Comparison of ENCODE assay signal across 21 mouse cellular contexts in genomic region chr13:43777321-43778002, GRCm38 (mm10). TPM values are rescaled to one million over a fixed set of nuclear protein-coding genes. Genes with fewer than 3 reads are reported as not detected.
DNase-seq lines count a peak whose midpoint lies in the region; ATAC-seq and TF ChIP-seq lines count a peak whose summit lies in the region.
"Had no signal": no experiment of that assay in that cellular context is flagged by ENCODE, and none has a peak within 500 bp of the region (broad histone marks: within the 10 kb centered on the region; RNA-seq: fewer than 3 reads in every experiment).

No protein-coding gene starts in this region.

- intact Hi-C loops in left cerebral cortex, adult 2 months (cut with DNase I) = no loop called here

- H3K4me3 ChIP-seq in lung, embryonic 14.5 days (ENCODE audit: low read depth, low read length) = no peak overlapping the region
- no peak overlapping the region for H3K4me3 ChIP-seq in left cerebral cortex, adult 2 months
- H3K4me3 ChIP-seq: embryonic facial prominence, embryonic 13.5 days; intestine, embryonic 15.5 days; limb, embryonic 12.5 days; liver, embryonic 13.5 days had no signal

- TF ChIP-seq CTCF in lung, embryonic 14.5 days (IDR thresholded peaks at IDR 0.05; ENCODE audit: low read depth) = no peak
- TF ChIP-seq CTCF in left cerebral cortex, adult 2 months (IDR thresholded peaks at IDR 0.05) = no peak

- no peaks in the 10 kb centered on the region for H3K27me3 ChIP-seq in lung, embryonic 14.5 days (ENCODE audit: insufficient read depth, low read length)
- H3K27me3 ChIP-seq: intestine, embryonic 15.5 days; liver, embryonic 13.5 days had no signal

- DNase-seq in A20 (ENCODE audit: low read depth, low spot score) = peak; percentile 66
- peak; percentile 42 to 60 for DNase-seq in B cell, adult 2 months
- peak; percentile 73 for DNase-seq in lung, embryonic 14.5 days
- peak; percentile 74 for DNase-seq in lung, postnatal 36 days
- DNase-seq in left cerebral cortex, adult 2 months (ENCODE audit: extremely low spot score in 1 of 2, low spot score in 2 of 2) = no peak
- DNase-seq in gastrocnemius, postnatal 4 days (ENCODE audit: low spot score in 2 of 2) = no peak
- DNase-seq in right cerebral cortex, adult 2 months (ENCODE audit: low spot score in 2 of 2) = no peak
- DNase-seq in urinary bladder, postnatal 36 days (ENCODE audit: low spot score in 2 of 2) = no peak
- DNase-seq: adrenal gland, postnatal 36 days; cerebellum, adult 9-10 months; gastrocnemius, postnatal 25 days; heart, postnatal 10 days; kidney, postnatal 36 days; liver, embryonic 13.5 days; thymus, postnatal 36 days had no signal

- peaks cover 10% of the 10 kb centered on the region; the same call in 1 of the 2 replicates for H3K4me1 ChIP-seq in lung, embryonic 14.5 days (ENCODE audit: insufficient read depth)
- H3K4me1 ChIP-seq: liver, embryonic 13.5 days had no signal

- WGBS in lung, embryonic 14.5 days = 57% methylated on average over 9 of the region's 9 CpGs

- H3K9ac ChIP-seq in lung, embryonic 14.5 days = no peak overlapping the region
- H3K9ac ChIP-seq: embryonic facial prominence, embryonic 13.5 days; hindbrain, embryonic 14.5 days; intestine, embryonic 15.5 days; limb, embryonic 12.5 days; liver, embryonic 13.5 days had no signal

- H3K27ac ChIP-seq in lung, embryonic 14.5 days (ENCODE audit: low read depth) = peak overlapping the region; percentile 78; the same call in 1 of the 2 replicates
- H3K27ac ChIP-seq in left cerebral cortex, adult 2 months = no peak overlapping the region
- H3K27ac ChIP-seq: embryonic facial prominence, embryonic 13.5 days; hindbrain, embryonic 14.5 days; intestine, embryonic 15.5 days; limb, embryonic 12.5 days; liver, embryonic 13.5 days had no signal

- no peak overlapping the region for H3K4me2 ChIP-seq in lung, embryonic 14.5 days
- H3K4me2 ChIP-seq: embryonic facial prominence, embryonic 13.5 days; heart, embryonic 11.5 days; hindbrain, embryonic 14.5 days; intestine, embryonic 15.5 days; limb, embryonic 12.5 days; liver, embryonic 13.5 days had no signal

- ATAC-seq in lung, embryonic 14.5 days (ENCODE audit: insufficient read depth) = peak; percentile 73; the same call in 1 of the 2 replicates
- ATAC-seq: forebrain, embryonic 16.5 days; intestine, embryonic 15.5 days had no signal

- no peaks in the 10 kb centered on the region for H3K9me3 ChIP-seq in lung, embryonic 14.5 days (ENCODE audit: low read depth, low read length)
- H3K9me3 ChIP-seq: embryonic facial prominence, embryonic 13.5 days; intestine, embryonic 15.5 days; limb, embryonic 12.5 days; liver, embryonic 13.5 days had no signal

- no peaks in the 10 kb centered on the region for H3K36me3 ChIP-seq in lung, embryonic 14.5 days (ENCODE audit: insufficient read depth)
- H3K36me3 ChIP-seq: embryonic facial prominence, embryonic 13.5 days; intestine, embryonic 15.5 days; limb, embryonic 12.5 days; liver, embryonic 13.5 days had no signal

RNA-seq across cellular contexts. Expression of gene Cd83, which starts 7.1 kb away (rescaled TPM):
- polyA plus RNA-seq in lung, embryonic 14.5 days (2014; fragmentation: Nextera tagmentation; extraction: Ambion mirVana) = 12.9 and 14.3 TPM in 2 replicates
- 1 to 10 TPM; 8.0 to 9.4 TPM for total RNA-seq in left cerebral cortex, adult 2 months (2021)
- 1 to 10 TPM; 2.8 to 2.9 TPM for total RNA-seq in gastrocnemius, postnatal 4 days (2021)

Comparison
In these comparisons a context has a peak if more than half of its experiments do, and no peak if none do; other contexts are left out.
1. DNase-seq: peak in A20 (single experiment), B cell, adult 2 months (2 of 2), lung, embryonic 14.5 days (single experiment) and lung, postnatal 36 days (single experiment); none in left cerebral cortex, adult 2 months (0 of 2), gastrocnemius, postnatal 4 days (0 of 2), right cerebral cortex, adult 2 months (0 of 2) and urinary bladder, postnatal 36 days (0 of 2).